Mouse (Mus musculus) cerebellum, postnatal 25 days (tissue): ENCODE measurements around the gene Surf4.
"Not testable (repeated sequence)": the region's sequence is repeated elsewhere in the genome, so short reads cannot be mapped to it uniquely, and the experiment has no call there.

ENCODE experiments used
- DNase-seq, 2 experiments: peaks; one replicate each; pipeline ENCODE4 v3.0.0; 2021; ENCODE audit warnings: mixed read lengths in 2 of 2

The Surf4 gene

GRCm38 (mm10) chr2:26901834-26902400 lies 31.8 kb downstream of the Surf4 start:
- no peak for DNase-seq

GRCm38 (mm10) chr2:26900731-26901130 lies 33.0 kb downstream of the Surf4 start:
- no peak for DNase-seq

GRCm38 (mm10) chr2:26895898-26896297 lies 37.8 kb downstream of the Surf4 start:
- DNase-seq, result no peak

- DNase-seq, result not testable (repeated sequence)
Measured at GRCm38 (mm10) chr2:26886170-26886569, 47.6 kb downstream of the Surf4 start.

- DNase-seq, result not testable (repeated sequence)
Measured at GRCm38 (mm10) chr2:26885541-26885940, 48.2 kb downstream of the Surf4 start.

GRCm38 (mm10) chr2:26878571-26878970 lies 55.2 kb downstream of the Surf4 start:
- no peak for DNase-seq

GRCm38 (mm10) chr2:26870666-26871065 lies 63.1 kb downstream of the Surf4 start:
- no peak for DNase-seq
